Mouse (Mus musculus) forebrain, postnatal 0 days (tissue): ENCODE measurements at regions not wholly inside any gene's neighbourhood (a gene's known extent, or its start where the extent isn't known, plus 50 kb on each side); places are given as distances from the start of the nearest gene placed in this dataset.

Experiments used
- ATAC-seq: fragments of 200-750 bp; cut with Nextera tagmentation; 2 replicates; pipeline ENCODE4 v1.8.0; 2017; ENCODE audit warnings: mild to moderate bottlenecking, moderate library complexity
- DNase-seq: peaks from one replicate; pipeline ENCODE4 v3.0.0-alpha.2; 2015
- H3K27ac ChIP-seq: fragments of 300-500 bp; sonication (generic); 2 replicates; pipeline ENCODE4 v1.5.1; 2014; ENCODE audit warnings: low read depth, mild to moderate bottlenecking, antibody characterized with exemption, low read length, moderate library complexity, mixed read lengths
- H3K27me3 ChIP-seq: fragments of 300-500 bp; sonication (generic); 2 replicates; pipeline ENCODE4 v1.6.1; 2014; ENCODE audit warnings: mild to moderate bottlenecking, low read length, mixed read lengths; ENCODE audit not compliant: insufficient read depth
- H3K36me3 ChIP-seq: fragments of 300-500 bp; sonication (generic); 2 replicates; pipeline ENCODE4 v1.6.1; 2014; ENCODE audit warnings: mild to moderate bottlenecking, moderate library complexity; ENCODE audit not compliant: insufficient read depth
- H3K4me1 ChIP-seq: fragments of 300-500 bp; sonication (generic); 2 replicates; pipeline ENCODE4 v1.6.1; 2014; ENCODE audit warnings: antibody characterized with exemption; ENCODE audit not compliant: insufficient read depth
- H3K4me2 ChIP-seq: fragments of 300-500 bp; sonication (generic); 2 replicates; pipeline ENCODE4 v1.6.1; 2014; ENCODE audit warnings: low read depth, mild to moderate bottlenecking, moderate library complexity
- H3K4me3 ChIP-seq: fragments of 300-500 bp; sonication (generic); 2 replicates; pipeline ENCODE4 v1.5.1; 2014; ENCODE audit warnings: low read depth, low read length, mixed read lengths
- H3K9ac ChIP-seq: fragments of 300-500 bp; sonication (generic); 2 replicates; pipeline ENCODE4 v1.6.1; 2014; ENCODE audit warnings: mild to moderate bottlenecking
- H3K9me3 ChIP-seq: fragments of 300-500 bp; sonication (generic); 2 replicates; pipeline ENCODE4 v1.6.1; 2016; ENCODE audit warnings: low read length
- CTCF ChIP-seq: sonication (generic); IDR thresholded peaks from 2 replicates; pipeline ENCODE4 v1.5.1; 2016; ENCODE audit warnings: antibody characterized with exemption, control low read depth, low read depth
- WGBS: fragments of 180-500 bp; shearing (Covaris S2); extraction: QIAGEN DNeasy Blood & Tissue Kit; methylation state at CpG from one replicate; pipeline ENCODE4 v1.1.7; 2014; 5-methylcytosine and 5-hydroxymethylcytosine counted together

GRCm38 (mm10) chr7:115123283-115123682 is 379.8 kb downstream of the Insc start:
- Histone ChIP-seq H3K4me2 (no peak overlapping the region), H3K9ac (no peak overlapping the region), H3K27ac (no peak overlapping the region), H3K36me3 (no peaks in the 10 kb centered on the region), H3K4me3 (no peak overlapping the region), H3K4me1 (no peaks in the 10 kb centered on the region), H3K27me3 (peaks cover 20% of the 10 kb centered on the region), H3K9me3 (no peaks in the 10 kb centered on the region)
- ATAC-seq (no peak), DNase-seq (no peak)
- peak; percentile 12; the same call in 1 of the 2 replicates for TF ChIP-seq CTCF
- 59% methylated on average over 2 of the region's 2 CpGs for WGBS

- no peak for DNase-seq
- peaks cover 8% of the 10 kb centered on the region; the same call in 1 of the 2 replicates for H3K4me1 ChIP-seq
Measured at GRCm38 (mm10) chr7:115129001-115129400, 385.5 kb downstream of the Insc start.

GRCm38 (mm10) chr7:115131259-115131969 is 387.9 kb downstream of the Insc start:
- H3K27me3 ChIP-seq, result peaks cover 21% of the 10 kb centered on the region
- no peak for TF ChIP-seq CTCF
- DNase-seq (no peak), ATAC-seq (no peak)
- no peak overlapping the region for H3K27ac ChIP-seq
- no peak overlapping the region for H3K4me2 ChIP-seq
- peaks cover 8% of the 10 kb centered on the region; the same call in 1 of the 2 replicates for H3K4me1 ChIP-seq
- no peak overlapping the region for H3K4me3 ChIP-seq
- no peaks in the 10 kb centered on the region for H3K9me3 ChIP-seq
- H3K9ac ChIP-seq, result no peak overlapping the region
- 40% methylated on average over 10 of the region's 10 CpGs for WGBS
- H3K36me3 ChIP-seq, result no peaks in the 10 kb centered on the region

More at GRCm38 (mm10) chr7:115129001-115129400, 385.5 kb downstream of the Insc start:
- H3K9me3 ChIP-seq, result no peaks in the 10 kb centered on the region
- 7% methylated on average over 3 of the region's 3 CpGs for WGBS
- H3K27ac ChIP-seq, result no peak overlapping the region
- no peak for TF ChIP-seq CTCF
- no peak overlapping the region for H3K9ac ChIP-seq
- ATAC-seq, result no peak
- peaks cover 21% of the 10 kb centered on the region for H3K27me3 ChIP-seq
- H3K36me3 ChIP-seq, result no peaks in the 10 kb centered on the region
- no peak overlapping the region for H3K4me3 ChIP-seq
- H3K4me2 ChIP-seq, result no peak overlapping the region

GRCm38 (mm10) chr7:115131970-115132551 is 388.6 kb downstream of the Insc start:
- Histone ChIP-seq H3K27ac (peak overlapping the region; percentile 2; the same call in 1 of the 2 replicates), H3K9ac (no peak overlapping the region), H3K4me3 (no peak overlapping the region), H3K4me1 (peaks cover 8% of the 10 kb centered on the region; the same call in 1 of the 2 replicates), H3K9me3 (no peaks in the 10 kb centered on the region), H3K36me3 (no peaks in the 10 kb centered on the region), H3K4me2 (no peak overlapping the region), H3K27me3 (peaks cover 14% of the 10 kb centered on the region)
- 11% methylated on average over 11 of the region's 11 CpGs for WGBS
- DNase-seq (peak; percentile 69), ATAC-seq (peak; percentile 45; the same call in 1 of the 2 replicates)
- TF ChIP-seq CTCF, result no peak

GRCm38 (mm10) chr7:115132595-115132994 is 389.1 kb downstream of the Insc start:
- 85% methylated on average over 3 of the region's 3 CpGs for WGBS

GRCm38 (mm10) chr7:115134926-115135575 is 391.6 kb downstream of the Insc start:
- no peak overlapping the region for H3K27ac ChIP-seq
- H3K9me3 ChIP-seq, result no peaks in the 10 kb centered on the region
- H3K9ac ChIP-seq, result no peak overlapping the region
- H3K4me3 ChIP-seq, result no peak overlapping the region
- TF ChIP-seq CTCF, result no peak
- WGBS, result 35% methylated on average over 3 of the region's 3 CpGs
- DNase-seq (peak; percentile 60), ATAC-seq (peak; percentile 74)
- peaks cover 8% of the 10 kb centered on the region; the same call in 1 of the 2 replicates for H3K4me1 ChIP-seq
- peaks cover 4% of the 10 kb centered on the region for H3K27me3 ChIP-seq
- no peaks in the 10 kb centered on the region for H3K36me3 ChIP-seq
- no peak overlapping the region for H3K4me2 ChIP-seq

More at GRCm38 (mm10) chr7:115132595-115132994, 389.1 kb downstream of the Insc start:
- DNase-seq (no peak), ATAC-seq (no peak)
- TF ChIP-seq CTCF, result no peak
- no peak overlapping the region for H3K4me3 ChIP-seq
- no peak overlapping the region for H3K27ac ChIP-seq
- H3K9ac ChIP-seq, result no peak overlapping the region
- H3K4me2 ChIP-seq, result no peak overlapping the region
- peaks cover 9% of the 10 kb centered on the region for H3K27me3 ChIP-seq
- H3K4me1 ChIP-seq, result peaks cover 8% of the 10 kb centered on the region; the same call in 1 of the 2 replicates
- H3K9me3 ChIP-seq, result no peaks in the 10 kb centered on the region
- H3K36me3 ChIP-seq, result no peaks in the 10 kb centered on the region

- peak; percentile 22 for DNase-seq
- 57% methylated on average over 3 of the region's 3 CpGs for WGBS
- H3K4me3 ChIP-seq, result no peak overlapping the region
- H3K4me1 ChIP-seq, result no peaks in the 10 kb centered on the region
- 0 out of 2 replicates have a peak, but pooled peaks have one; percentile 25 for ATAC-seq
- H3K4me2 ChIP-seq, result no peak overlapping the region
- no peaks in the 10 kb centered on the region for H3K9me3 ChIP-seq
- no peak overlapping the region for H3K9ac ChIP-seq
- no peaks in the 10 kb centered on the region; the same call in 1 of the 2 replicates for H3K27me3 ChIP-seq
- no peak overlapping the region for H3K27ac ChIP-seq
- no peaks in the 10 kb centered on the region for H3K36me3 ChIP-seq
- TF ChIP-seq CTCF, result no peak
Measured at GRCm38 (mm10) chr7:115140286-115140685, 396.8 kb downstream of the Insc start.
